Mouse (Mus musculus): ENCODE results near the gene Rgs1.

The Rgs1 gene

DNA sequence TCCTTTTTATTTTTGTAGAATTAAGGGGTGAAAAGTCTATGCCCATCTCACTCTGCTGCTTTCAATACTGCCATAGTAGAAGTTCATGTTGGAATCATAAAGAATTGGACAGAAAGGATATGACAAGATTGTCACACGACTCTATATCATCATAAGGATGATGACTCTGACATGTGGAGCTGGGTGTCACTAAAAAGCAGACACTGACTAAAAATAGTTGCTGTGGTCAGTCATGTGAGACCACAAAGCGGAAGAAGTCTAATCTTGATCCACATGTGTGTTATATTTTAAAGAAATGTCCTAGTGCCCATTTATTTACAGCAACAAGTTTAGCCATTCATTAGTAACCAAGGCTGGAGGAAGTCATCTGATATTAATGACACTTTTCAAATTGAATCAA, 48.5 kb downstream of the Rgs1 start:
- intact Hi-C loops (cut with DNase I), result no loop called here

DNA sequence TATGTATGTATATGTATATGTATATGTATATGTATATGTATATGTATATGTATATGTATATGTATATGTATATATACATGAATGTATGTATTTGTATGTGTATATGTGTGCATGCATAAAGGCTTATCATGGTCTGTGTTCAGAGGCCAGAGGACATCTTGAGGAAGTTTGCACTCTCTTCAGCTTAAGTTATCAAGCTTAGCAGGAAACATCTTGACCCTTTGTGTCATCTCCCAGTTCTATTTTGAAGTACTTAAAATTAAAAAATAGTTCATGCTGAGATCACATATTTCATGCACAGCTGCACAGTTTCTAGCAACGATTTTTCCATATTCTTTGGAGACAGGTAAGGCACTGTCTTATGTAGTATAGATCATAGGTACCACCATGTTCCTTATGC, 49.5 kb downstream of the Rgs1 start:
- intact Hi-C loops (cut with DNase I), result loop anchor here (5.0 kb wide), 2 partner anchors 183 to 397 kb away; no protein-coding TSS in a partner anchor

DNA sequence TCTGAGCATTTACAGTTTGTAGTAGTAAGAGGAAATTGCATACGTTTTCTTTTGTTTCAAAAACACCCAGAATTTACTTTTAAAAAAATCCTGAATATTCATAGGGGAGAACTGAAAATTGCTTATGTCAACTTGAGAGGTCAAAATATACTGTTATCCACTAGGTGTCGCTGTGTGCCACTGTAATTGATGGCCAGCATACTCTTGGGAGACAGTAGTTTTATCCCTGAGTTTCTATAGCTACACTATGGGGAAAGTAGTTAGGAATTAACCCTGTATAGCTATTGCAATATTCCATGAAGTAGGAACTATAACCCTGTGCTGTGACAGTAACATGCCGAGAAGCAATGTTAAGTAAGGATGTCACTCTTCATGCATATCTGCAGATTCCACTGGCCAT, 51.4 kb downstream of the Rgs1 start:
- intact Hi-C loops (cut with DNase I), result loop anchor here (5.0 kb wide), 2 partner anchors 185 to 395 kb away; no protein-coding TSS in a partner anchor

All from adrenal gland (tissue).